Mouse (Mus musculus) left cerebral cortex, adult 2 months (tissue): ENCODE measurements around the gene Ralbp1. TPM values are rescaled to one million over a fixed set of nuclear protein-coding genes. Genes with fewer than 3 reads are reported as not detected.

Experiments
- DNase-seq, 2 experiments: peaks; one replicate each; pipeline ENCODE4 v3.0.0; 2021 to 2022; ENCODE audit warnings: low spot score in 2 of 2, mixed read lengths in 1 of 2; ENCODE audit errors: extremely low spot score in 1 of 2
- H3K27ac ChIP-seq: fragments of 200-600 bp; 2 replicates; pipeline ENCODE4 v1.8.1; 2022
- H3K4me3 ChIP-seq: fragments of 200-600 bp; 2 replicates; pipeline ENCODE4 v1.8.1; 2022
- CTCF ChIP-seq: fragments of 200-600 bp; IDR thresholded peaks from 2 replicates; pipeline ENCODE4 v1.8.1; 2022; ENCODE audit warnings: antibody characterized with exemption, mild to moderate bottlenecking, moderate library complexity
- intact Hi-C: fragments of 180-260 bp; cut with DNase I; formaldehyde crosslinking; loops from one replicate; pipeline ENCODE4 v1.15.1; 2025
- total RNA-seq, 2 experiments: library from RNA; stranded (reverse); gene quantifications; 2 replicates each; pipeline ENCODE4 v1.2.3; 2021

The Ralbp1 gene
- total RNA-seq, 2 experiments from 2014 or later: 69.3 to 69.6 TPM

- Histone ChIP-seq H3K27ac (no peak overlapping the region), H3K4me3 (no peak overlapping the region)
- TF ChIP-seq CTCF: no peak
- intact Hi-C loops: no loop called here
- no peak for DNase-seq
These were observed 28.5 kb upstream of the Ralbp1 start for GRCm38 (mm10) chr17:65914083-65914482.

- no peak for DNase-seq
- Histone ChIP-seq H3K4me3 (no peak overlapping the region), H3K27ac (no peak overlapping the region)
- intact Hi-C loops: no loop called here
- no peak for TF ChIP-seq CTCF
These were observed 26.6 kb upstream of the Ralbp1 start for GRCm38 (mm10) chr17:65912202-65912601.

GRCm38 (mm10) chr17:65911285-65912069 is 25.9 kb upstream of the Ralbp1 start:
- DNase-seq: no peak
- Histone ChIP-seq H3K4me3 (no peak overlapping the region), H3K27ac (no peak overlapping the region)
- intact Hi-C loops: no loop called here
- no peak for TF ChIP-seq CTCF

- DNase-seq: no peak
- intact Hi-C loops: no loop called here
- TF ChIP-seq CTCF: no peak
- Histone ChIP-seq H3K4me3 (no peak overlapping the region), H3K27ac (no peak overlapping the region)
These were observed 22.7 kb upstream of the Ralbp1 start for GRCm38 (mm10) chr17:65908270-65908669.

GRCm38 (mm10) chr17:65906895-65907401 is 21.4 kb upstream of the Ralbp1 start:
- H3K27ac ChIP-seq: no peak overlapping the region
- intact Hi-C loops: no loop called here
- no peak for TF ChIP-seq CTCF
- H3K4me3 ChIP-seq: no peak overlapping the region
- no peak for DNase-seq

GRCm38 (mm10) chr17:65906313-65906894 is 20.8 kb upstream of the Ralbp1 start:
- no peak for TF ChIP-seq CTCF
- DNase-seq: no peak
- Histone ChIP-seq H3K4me3 (no peak overlapping the region), H3K27ac (no peak overlapping the region)
- intact Hi-C loops: no loop called here

- H3K4me3 ChIP-seq: no peak overlapping the region
- DNase-seq: no peak
- intact Hi-C loops: no loop called here
- no peak for TF ChIP-seq CTCF
- H3K27ac ChIP-seq: no peak overlapping the region
These were observed 19.6 kb upstream of the Ralbp1 start for GRCm38 (mm10) chr17:65905241-65905640.

GRCm38 (mm10) chr17:65903826-65904225 is 18.2 kb upstream of the Ralbp1 start:
- intact Hi-C loops: no loop called here
- no peak for DNase-seq
- Histone ChIP-seq H3K27ac (peak overlapping the region; percentile 36; the same call in 1 of the 2 replicates), H3K4me3 (no peak overlapping the region)
- no peak for TF ChIP-seq CTCF

DNA sequence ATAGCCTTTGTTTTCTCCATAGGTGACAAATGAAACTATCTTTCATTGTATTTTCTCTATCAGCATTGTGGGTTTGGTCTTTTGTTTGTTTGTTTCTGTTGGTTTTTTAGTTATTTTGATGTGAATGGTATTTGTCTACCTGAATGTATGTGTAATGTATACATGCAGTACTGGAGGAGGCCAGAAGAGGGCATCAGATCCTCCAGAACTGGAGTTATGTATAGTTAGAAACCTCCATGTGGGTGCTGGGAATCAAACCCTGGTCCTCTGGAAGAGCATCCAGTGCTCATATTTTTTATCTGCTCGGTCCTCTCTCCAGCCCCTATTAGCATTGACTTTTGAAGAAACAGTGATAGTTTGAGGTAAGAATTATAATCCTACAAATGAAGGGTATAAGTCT is 17.4 kb upstream of the Ralbp1 start:
- Histone ChIP-seq H3K4me3 (no peak overlapping the region), H3K27ac (no peak overlapping the region)
- peak; percentile 17 for TF ChIP-seq CTCF
- intact Hi-C loops: no loop called here
- DNase-seq: no peak

DNA sequence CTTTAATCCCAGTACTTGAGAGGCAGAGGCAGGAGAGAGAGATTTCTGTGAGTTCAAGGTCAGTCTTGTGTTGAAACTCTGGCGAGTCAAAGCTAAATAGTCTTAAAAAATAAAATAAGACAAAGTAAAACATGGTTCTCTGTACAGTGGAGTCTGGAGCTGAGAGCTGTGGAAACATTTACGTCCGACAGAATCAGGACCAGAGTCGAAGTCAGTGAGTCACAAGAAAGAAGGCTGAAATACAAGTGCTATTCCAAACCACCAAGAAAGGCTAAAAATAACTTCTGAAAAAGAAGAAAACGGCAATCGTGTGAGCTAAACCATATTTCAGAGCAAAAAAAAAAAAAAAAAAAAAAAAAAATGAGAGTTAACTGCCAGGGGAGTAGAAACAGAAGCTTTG is 16.7 kb upstream of the Ralbp1 start:
- Histone ChIP-seq H3K4me3 (no peak overlapping the region), H3K27ac (no peak overlapping the region)
- DNase-seq: no peak
- intact Hi-C loops: no loop called here
- no peak for TF ChIP-seq CTCF

DNA sequence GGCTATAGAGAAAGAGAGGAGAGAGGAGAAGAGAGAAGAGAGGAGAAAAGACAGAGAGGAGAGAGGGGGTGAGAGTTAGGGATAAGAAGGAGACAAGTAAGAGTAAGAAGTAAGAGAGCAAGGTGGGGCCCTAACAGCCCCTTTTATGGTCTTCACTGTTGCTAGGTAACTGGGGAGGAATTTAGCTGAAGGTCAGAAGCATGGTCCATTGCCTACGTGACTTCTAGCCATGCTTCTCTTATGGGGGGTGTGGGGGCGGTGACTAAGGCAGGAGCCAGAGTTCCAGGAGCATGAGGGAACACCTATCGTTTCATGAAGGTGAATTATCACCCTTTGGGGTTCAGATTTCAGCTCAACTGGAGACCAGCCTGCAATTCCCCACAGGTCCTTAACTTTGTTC is 10.4 kb upstream of the Ralbp1 start:
- Histone ChIP-seq H3K4me3 (no peak overlapping the region), H3K27ac (no peak overlapping the region)
- no peak for DNase-seq
- no peak for TF ChIP-seq CTCF
- intact Hi-C loops: no loop called here

GRCm38 (mm10) chr17:65889476-65889875 is 3.9 kb upstream of the Ralbp1 start:
- intact Hi-C loops: loop anchor here (5.0 kb wide), 1 partner anchor 43 kb away; no protein-coding TSS in a partner anchor
- Histone ChIP-seq H3K27ac (no peak overlapping the region), H3K4me3 (no peak overlapping the region)
- TF ChIP-seq CTCF: no peak
- no peak for DNase-seq

- no peak for DNase-seq
- Histone ChIP-seq H3K4me3 (peak overlapping the region; percentile 91), H3K27ac (peak overlapping the region; percentile 98)
- TF ChIP-seq CTCF: no peak
- intact Hi-C loops: loop anchor here (1.0 to 5.0 kb wide), 2 partner anchors 30 to 46 kb away; no protein-coding TSS in a partner anchor
These were observed 973 bp upstream of the Ralbp1 start for GRCm38 (mm10) chr17:65886571-65886970.
